Mouse (Mus musculus) heart, adult 2 months (tissue): Measurements from ENCODE around the gene Fam181a. TPM values are rescaled to one million over a fixed set of nuclear protein-coding genes. Genes with fewer than 3 reads are reported as not detected.

Experiments
- DNase-seq, 2 experiments: peaks; one replicate each; pipeline ENCODE4 v3.0.0; 2021
- H3K27ac ChIP-seq: fragments of 200-600 bp; 2 replicates; pipeline ENCODE4 v1.8.1; 2022
- H3K27me3 ChIP-seq: fragments of 200-500 bp; 2 replicates; pipeline ENCODE4 v1.6.1; 2012; ENCODE audit warnings: mild to moderate bottlenecking, low read length, inconsistent platforms, mixed read lengths; ENCODE audit not compliant: control insufficient read depth, insufficient read depth
- H3K36me3 ChIP-seq: fragments of 200-500 bp; 2 replicates; pipeline ENCODE4 v1.6.1; 2012; ENCODE audit warnings: low read length, inconsistent platforms; ENCODE audit not compliant: control insufficient read depth, insufficient read depth
- H3K4me1 ChIP-seq: fragments of 200-500 bp; 2 replicates; pipeline ENCODE4 v1.6.1; 2011; ENCODE audit warnings: low read length; ENCODE audit not compliant: control insufficient read depth, insufficient read depth
- H3K4me3 ChIP-seq: fragments of 200-600 bp; 2 replicates; pipeline ENCODE4 v1.8.1; 2022
- H3K79me2 ChIP-seq: fragments of 200-500 bp; replicated peaks from 2 replicates; pipeline ENCODE4 v1.6.1; 2012; ENCODE audit warnings: mild to moderate bottlenecking, inconsistent platforms, low read length, moderate library complexity, mixed read lengths; ENCODE audit not compliant: control insufficient read depth, insufficient read depth
- H3K9ac ChIP-seq: fragments of 200-500 bp; 2 replicates; pipeline ENCODE4 v1.6.1; 2012; ENCODE audit warnings: low read depth, mild to moderate bottlenecking, control low read depth, inconsistent platforms, low read length, mixed read lengths
- CTCF ChIP-seq: fragments of 200-600 bp; IDR thresholded peaks from 2 replicates; pipeline ENCODE4 v1.8.1; 2022; ENCODE audit warnings: antibody characterized with exemption, mild to moderate bottlenecking, moderate library complexity
- EP300 ChIP-seq: fragments of 200-500 bp; IDR thresholded peaks from 2 replicates; pipeline ENCODE4 v1.6.1; 2011; ENCODE audit warnings: low read depth, low read length, control low read depth; ENCODE audit not compliant: insufficient read depth
- POLR2A ChIP-seq: fragments of 200-500 bp; IDR thresholded peaks from 2 replicates; pipeline ENCODE4 v1.6.1; 2011; ENCODE audit warnings: mild to moderate bottlenecking, low read depth, low read length, control low read depth; ENCODE audit not compliant: insufficient read depth
- WGBS: fragments of 180-500 bp; shearing (Covaris S2); methylation state at CpG from one replicate; pipeline ENCODE4 v1.1.7; 2018; 5-methylcytosine and 5-hydroxymethylcytosine counted together
- intact Hi-C: fragments of 180-260 bp; cut with DNase I; formaldehyde crosslinking; loops from one replicate; pipeline ENCODE4 v1.15.1; 2025
- long read RNA-seq: library from polyadenylated mRNA; stranded (forward); transcript quantifications from one replicate; pipeline ENCODE4 v2.0.0, GENCODE M21; 2021
- polyA plus RNA-seq: library from polyadenylated mRNA; depleted of rRNA; stranded (reverse); fragments of >200 nt; gene quantifications from 2 replicates; pipeline ENCODE4 v1.2.3, GENCODE M21; 2012; rRNA removed
- total RNA-seq, 2 experiments: library from RNA; stranded (reverse); gene quantifications; 2 replicates each; pipeline ENCODE4 v1.2.3; 2021

Fam181a gene
- total RNA-seq (not detected), polyA plus RNA-seq (not detected in 2 replicates)
- long read RNA-seq = 0 reads

GRCm38 (mm10) chr12:103310744-103311267 lies at the start of gene Fam181a:
TSS of gene Fam181a (plus strand) at chr12:103310975.
- DNase-seq = no peak
- no peak within 1 kb of the TSS for H3K27ac ChIP-seq
- intact Hi-C loops = no loop called here
- no peaks in the 10 kb centered on the region for H3K79me2 ChIP-seq
- no peaks in the 10 kb centered on the region for H3K36me3 ChIP-seq
- no peaks in the 10 kb centered on the region for H3K27me3 ChIP-seq
- 0 out of 2 replicates have a peak, but pooled peaks cover 2% of the 10 kb centered on the region for H3K4me1 ChIP-seq
- no peak for TF ChIP-seq EP300
- TF ChIP-seq CTCF = no peak
- TF ChIP-seq POLR2A = no peak
- H3K4me3 ChIP-seq = no peak within 1 kb of the TSS
- WGBS = 54% methylated on average over 2 of the region's 2 CpGs
- H3K9ac ChIP-seq = no peak within 1 kb of the TSS

GRCm38 (mm10) chr12:103262017-103262865 lies 48.5 kb upstream of the Fam181a start:
- H3K36me3 ChIP-seq = no peaks in the 10 kb centered on the region
- DNase-seq = no peak
- TF ChIP-seq EP300 (no peak), CTCF (peak; percentile 54), POLR2A (no peak)
- no peaks in the 10 kb centered on the region for H3K4me1 ChIP-seq
- H3K79me2 ChIP-seq = no peaks in the 10 kb centered on the region
- no peaks in the 10 kb centered on the region for H3K27me3 ChIP-seq
- no peak overlapping the region for H3K27ac ChIP-seq
- WGBS = 65% methylated on average over 13 of the region's 13 CpGs
- no peak overlapping the region for H3K9ac ChIP-seq
- intact Hi-C loops = no loop called here
- no peak overlapping the region for H3K4me3 ChIP-seq

GRCm38 (mm10) chr12:103266605-103267004 lies 44.2 kb upstream of the Fam181a start:
- Histone ChIP-seq H3K27me3 (no peaks in the 10 kb centered on the region), H3K4me1 (no peaks in the 10 kb centered on the region), H3K27ac (no peak overlapping the region), H3K9ac (no peak overlapping the region), H3K4me3 (no peak overlapping the region), H3K79me2 (no peaks in the 10 kb centered on the region), H3K36me3 (no peaks in the 10 kb centered on the region)
- 35% methylated on average over 3 of the region's 3 CpGs for WGBS
- intact Hi-C loops = no loop called here
- no peak for DNase-seq
- no peak for TF ChIP-seq EP300
- no peak for TF ChIP-seq POLR2A
- TF ChIP-seq CTCF = no peak

GRCm38 (mm10) chr12:103272176-103272575 lies 38.6 kb upstream of the Fam181a start:
- no peak for DNase-seq
- no peak overlapping the region for H3K9ac ChIP-seq

GRCm38 (mm10) chr12:103273051-103273450 lies 37.7 kb upstream of the Fam181a start:
- DNase-seq = no peak
- no peaks in the 10 kb centered on the region for H3K4me1 ChIP-seq
- WGBS = 58% methylated on average over 6 of the region's 6 CpGs
- intact Hi-C loops = no loop called here
- TF ChIP-seq POLR2A = no peak
- no peak for TF ChIP-seq CTCF
- no peak for TF ChIP-seq EP300
- no peaks in the 10 kb centered on the region for H3K79me2 ChIP-seq
- no peaks in the 10 kb centered on the region for H3K27me3 ChIP-seq
- H3K4me3 ChIP-seq = no peak overlapping the region
- no peaks in the 10 kb centered on the region for H3K36me3 ChIP-seq
- H3K9ac ChIP-seq = no peak overlapping the region
- no peak overlapping the region for H3K27ac ChIP-seq

More at GRCm38 (mm10) chr12:103272176-103272575, 38.6 kb upstream of the Fam181a start:
- TF ChIP-seq EP300 = no peak
- TF ChIP-seq POLR2A = no peak
- no peak for TF ChIP-seq CTCF
- H3K4me1 ChIP-seq = no peaks in the 10 kb centered on the region
- H3K27me3 ChIP-seq = no peaks in the 10 kb centered on the region
- no peak overlapping the region for H3K27ac ChIP-seq
- intact Hi-C loops = no loop called here
- H3K4me3 ChIP-seq = no peak overlapping the region
- no peaks in the 10 kb centered on the region for H3K79me2 ChIP-seq
- WGBS = 77% methylated on average over 3 of the region's 3 CpGs
- H3K36me3 ChIP-seq = no peaks in the 10 kb centered on the region

GRCm38 (mm10) chr12:103273732-103274131 lies 37.0 kb upstream of the Fam181a start:
- no peaks in the 10 kb centered on the region for H3K27me3 ChIP-seq
- 83% methylated on average over 2 of the region's 2 CpGs for WGBS
- intact Hi-C loops = no loop called here

More at GRCm38 (mm10) chr12:103273732-103274131, 37.0 kb upstream of the Fam181a start:
- no peaks in the 10 kb centered on the region for H3K4me1 ChIP-seq
- H3K79me2 ChIP-seq = no peaks in the 10 kb centered on the region
- no peak overlapping the region for H3K27ac ChIP-seq
- no peaks in the 10 kb centered on the region for H3K36me3 ChIP-seq
- no peak for DNase-seq
- TF ChIP-seq EP300 (no peak), CTCF (no peak)
- H3K4me3 ChIP-seq = no peak overlapping the region
- H3K9ac ChIP-seq = no peak overlapping the region
